Mouse (Mus musculus) small intestine, adult 2 months (tissue): ENCODE data around the gene Eci2.
"Not testable (repeated sequence)": the region's sequence is repeated elsewhere in the genome, so short reads cannot be mapped to it uniquely, and the experiment has no call there.

Experiments
- CTCF ChIP-seq: fragments of 200-500 bp; IDR thresholded peaks from 2 replicates; pipeline ENCODE4 v1.5.1; 2012; ENCODE audit warnings: low read depth, mild to moderate bottlenecking, control low read depth, inconsistent platforms, low read length, moderate library complexity, mixed read lengths; ENCODE audit not compliant: insufficient replicate concordance, insufficient read length; ENCODE audit errors: extremely low read depth
- POLR2A ChIP-seq: fragments of 200-500 bp; IDR thresholded peaks from 2 replicates; pipeline ENCODE4 v1.6.1; 2012; ENCODE audit warnings: low read depth, mild to moderate bottlenecking, control low read depth, inconsistent platforms, low read length, moderate library complexity

DNA sequence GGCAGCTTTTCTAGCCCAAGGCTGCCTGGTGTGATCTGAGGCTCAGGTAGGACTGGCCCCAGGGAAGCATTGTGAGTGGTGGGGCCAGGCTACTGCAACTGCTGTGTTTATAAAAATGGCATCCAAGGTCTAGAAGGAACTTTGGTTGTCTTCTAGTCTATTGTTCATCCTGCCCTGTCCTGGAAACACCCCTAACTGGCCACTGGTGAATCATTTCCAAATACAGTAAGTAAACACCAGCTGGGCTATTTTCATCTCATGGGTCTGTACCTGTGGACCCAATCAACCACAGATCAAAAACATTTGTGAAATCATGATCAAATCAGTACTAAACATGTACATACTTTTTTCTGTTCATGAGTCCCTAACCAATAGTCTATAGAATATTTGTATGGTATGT, 54.4 kb downstream of the Eci2 start:
- not testable (repeated sequence) for TF ChIP-seq POLR2A, CTCF
